Mouse (Mus musculus) embryonic facial prominence, embryonic 10.5 days (tissue): ENCODE data around the gene Rbfox1. TPM values are rescaled to one million over a fixed set of nuclear protein-coding genes. Genes with fewer than 3 reads are reported as not detected.

Experiments used
- DNase-seq: peaks from one replicate; pipeline ENCODE4 v3.0.0-alpha.2; 2017; ENCODE audit warnings: low spot score
- H3K27ac ChIP-seq: fragments of 300-500 bp; sonication (generic); replicated peaks from 2 replicates; pipeline ENCODE4 v1.5.1; 2016; ENCODE audit warnings: mild to moderate bottlenecking
- H3K27me3 ChIP-seq: fragments of 300-500 bp; sonication (generic); replicated peaks from 2 replicates; pipeline ENCODE4 v1.6.1; 2016; ENCODE audit warnings: low read depth, mild to moderate bottlenecking; ENCODE audit not compliant: poor library complexity, severe bottlenecking
- H3K36me3 ChIP-seq: fragments of 300-500 bp; sonication (generic); replicated peaks from 2 replicates; pipeline ENCODE4 v1.6.1; 2016; ENCODE audit warnings: mild to moderate bottlenecking, moderate library complexity
- H3K4me1 ChIP-seq: fragments of 300-500 bp; sonication (generic); 2 replicates; pipeline ENCODE4 v1.6.1; 2016
- H3K4me3 ChIP-seq: fragments of 300-500 bp; sonication (generic); 2 replicates; pipeline ENCODE4 v1.5.1; 2016; ENCODE audit warnings: mild to moderate bottlenecking, moderate library complexity
- H3K9me3 ChIP-seq: fragments of 300-500 bp; sonication (generic); 2 replicates; pipeline ENCODE4 v1.6.1; 2016; ENCODE audit warnings: mild to moderate bottlenecking
- WGBS: fragments of 180-500 bp; shearing (Covaris S2); methylation state at CpG from one replicate; pipeline ENCODE4 v1.1.7; 2016; 5-methylcytosine and 5-hydroxymethylcytosine counted together
- polyA plus RNA-seq: library from polyadenylated mRNA; unstranded; fragments of >200 nt; fragmentation: Nextera tagmentation; extraction: Ambion mirVana; gene quantifications from 2 replicates; pipeline ENCODE4 v1.2.1, GENCODE M21; 2016

The Rbfox1 gene
- 2.3 and 2.6 TPM in 2 replicates for polyA plus RNA-seq

DNA sequence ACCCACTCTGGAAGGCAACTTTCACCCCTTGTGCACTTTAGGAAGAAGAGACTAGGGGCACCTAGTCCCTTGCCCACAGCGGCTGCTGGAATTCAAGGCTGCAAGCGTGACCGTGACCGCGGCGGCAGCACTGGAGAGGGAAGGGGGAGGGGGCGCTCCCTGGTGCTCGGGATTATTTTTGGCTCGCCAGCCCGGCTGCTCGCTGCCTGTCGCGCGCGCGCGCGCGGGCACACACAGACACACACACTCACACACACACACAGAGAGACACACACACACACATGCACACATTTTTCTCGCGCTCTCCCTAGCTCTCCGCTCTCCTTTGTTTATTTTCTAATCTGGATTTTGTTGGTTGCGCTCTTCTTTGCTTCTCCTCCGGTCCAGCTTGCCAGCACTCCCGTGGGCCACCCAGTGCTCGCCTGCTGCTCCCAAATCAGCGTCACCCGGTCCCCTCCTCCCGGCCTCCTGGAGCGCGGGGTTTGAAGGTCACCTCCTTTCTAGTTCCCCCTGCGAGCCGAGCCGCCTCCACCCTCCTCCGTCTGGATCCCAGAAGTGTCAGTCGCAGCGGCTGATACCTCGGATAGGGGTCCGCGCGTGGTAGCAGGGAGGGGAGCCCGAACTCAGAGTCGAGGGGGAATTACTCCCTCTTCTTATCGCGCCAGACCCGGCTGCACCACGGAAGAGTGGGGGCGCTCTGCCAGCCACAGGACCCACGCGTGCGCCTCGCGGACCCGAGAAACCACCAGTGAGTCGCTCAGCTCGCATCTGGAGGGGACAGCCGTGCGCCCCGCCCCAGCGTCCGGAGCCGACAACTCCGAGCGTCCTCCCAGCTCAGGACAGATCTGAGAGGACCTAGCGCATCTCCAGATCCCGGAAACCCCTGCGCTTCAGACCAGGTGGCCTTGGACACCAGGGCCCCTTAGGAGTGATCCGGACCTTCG is at the start of gene Rbfox1:
Gene Rbfox1 (plus strand): TSS at position 610 of the 944 bp plus-strand sequence.
- WGBS, result under 1% methylated on average over 69 of the region's 69 CpGs
- no peaks in the 10 kb centered on the region for H3K36me3 ChIP-seq
- H3K4me3 ChIP-seq, result peak within 1 kb of the TSS; percentile 55
- peaks cover 49% of the 10 kb centered on the region for H3K27me3 ChIP-seq
- DNase-seq, result peak; percentile 38
- H3K27ac ChIP-seq, result no peak within 1 kb of the TSS
- no peaks in the 10 kb centered on the region for H3K9me3 ChIP-seq
- peaks cover 11% of the 10 kb centered on the region for H3K4me1 ChIP-seq

- H3K4me1 ChIP-seq, result no peaks in the 10 kb centered on the region
- H3K4me3 ChIP-seq, result no peak overlapping the region
- DNase-seq, result no peak
- H3K27me3 ChIP-seq, result no peaks in the 10 kb centered on the region
- no peak overlapping the region for H3K27ac ChIP-seq
- no peaks in the 10 kb centered on the region for H3K36me3 ChIP-seq
- 92% methylated on average over 2 of the region's 2 CpGs for WGBS
- H3K9me3 ChIP-seq, result no peaks in the 10 kb centered on the region
Measured at GRCm38 (mm10) chr16:5836744-5837143, 48.4 kb upstream of the Rbfox1 start.

DNA sequence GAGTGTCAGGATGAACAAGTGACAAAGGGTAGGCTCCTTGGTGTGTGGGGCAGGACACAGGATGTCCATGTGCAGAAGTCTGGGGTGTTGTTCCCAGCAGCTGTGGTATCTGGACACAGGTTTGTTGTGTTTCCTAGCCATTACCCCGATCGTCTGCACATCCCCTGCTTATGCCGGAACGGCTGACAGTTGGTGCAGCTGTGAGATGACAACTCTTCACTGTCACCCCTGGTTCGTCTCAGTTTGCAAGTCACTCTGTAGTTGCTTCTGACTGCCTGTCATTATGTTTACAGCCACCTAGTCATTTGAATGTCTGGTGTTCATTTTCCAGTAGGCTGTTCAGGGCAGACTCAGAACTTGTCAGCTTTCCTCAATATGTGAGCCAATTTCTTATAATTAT is 44.0 kb upstream of the Rbfox1 start:
- no peaks in the 10 kb centered on the region for H3K36me3 ChIP-seq
- no peaks in the 10 kb centered on the region for H3K9me3 ChIP-seq
- no peak overlapping the region for H3K4me3 ChIP-seq
- no peaks in the 10 kb centered on the region for H3K27me3 ChIP-seq
- DNase-seq, result no peak
- H3K4me1 ChIP-seq, result 0 out of 2 replicates have a peak, but pooled peaks cover 3% of the 10 kb centered on the region
- no peak overlapping the region for H3K27ac ChIP-seq
- 79% methylated on average over 5 of the region's 5 CpGs for WGBS

DNA sequence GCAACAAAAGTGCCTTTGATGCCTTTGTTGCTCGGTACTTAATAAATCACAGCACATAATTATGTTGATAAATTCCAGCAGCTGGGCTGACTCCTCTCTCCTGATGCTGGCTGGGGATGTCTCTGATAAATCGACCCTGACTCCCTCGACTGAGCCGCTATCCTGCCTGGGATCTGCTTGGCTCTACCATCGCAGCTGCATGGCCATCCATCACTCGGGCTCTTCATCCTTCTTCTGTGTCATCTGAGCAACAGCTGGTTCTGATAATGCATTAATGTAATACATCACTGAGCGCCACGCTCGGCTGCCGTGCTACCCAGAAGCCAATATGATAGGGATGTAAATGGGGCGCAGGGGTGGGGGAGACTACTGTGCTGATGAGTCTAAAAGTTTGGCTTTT is 39.5 kb upstream of the Rbfox1 start:
- Histone ChIP-seq H3K4me3 (no peak overlapping the region), H3K27me3 (no peaks in the 10 kb centered on the region), H3K9me3 (no peaks in the 10 kb centered on the region), H3K27ac (no peak overlapping the region), H3K36me3 (no peaks in the 10 kb centered on the region), H3K4me1 (peaks cover 8% of the 10 kb centered on the region; the same call in 1 of the 2 replicates)
- 72% methylated on average over 11 of the region's 11 CpGs for WGBS
- peak; percentile 17 for DNase-seq

DNA sequence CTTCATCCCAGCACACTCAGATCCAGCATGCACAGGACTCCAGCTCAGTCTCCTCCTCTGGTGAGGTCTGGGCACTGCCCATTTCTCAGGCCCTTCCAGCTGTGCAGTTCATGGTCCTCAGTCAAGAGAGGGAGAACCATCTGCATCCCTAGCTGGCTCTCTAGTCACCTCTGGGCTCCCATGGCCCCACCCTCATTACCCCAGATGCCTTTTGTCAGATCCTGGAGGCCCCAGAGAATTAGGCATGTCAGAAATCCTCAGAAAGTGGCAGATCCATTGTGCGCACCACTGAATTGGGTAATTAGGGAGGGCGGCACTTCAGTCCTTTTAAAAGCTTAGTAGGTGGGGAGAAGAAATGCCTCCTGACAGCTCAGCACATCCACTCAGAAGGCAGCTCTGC is 32.1 kb upstream of the Rbfox1 start:
- H3K36me3 ChIP-seq, result no peaks in the 10 kb centered on the region
- no peak overlapping the region for H3K4me3 ChIP-seq
- H3K9me3 ChIP-seq, result peaks cover 5% of the 10 kb centered on the region; the same call in 1 of the 2 replicates
- WGBS, result 68% methylated on average over 2 of the region's 2 CpGs
- peak; percentile 14 for DNase-seq
- 0 out of 2 replicates have a peak, but pooled peaks cover 6% of the 10 kb centered on the region for H3K4me1 ChIP-seq
- H3K27me3 ChIP-seq, result no peaks in the 10 kb centered on the region
- no peak overlapping the region for H3K27ac ChIP-seq

DNA sequence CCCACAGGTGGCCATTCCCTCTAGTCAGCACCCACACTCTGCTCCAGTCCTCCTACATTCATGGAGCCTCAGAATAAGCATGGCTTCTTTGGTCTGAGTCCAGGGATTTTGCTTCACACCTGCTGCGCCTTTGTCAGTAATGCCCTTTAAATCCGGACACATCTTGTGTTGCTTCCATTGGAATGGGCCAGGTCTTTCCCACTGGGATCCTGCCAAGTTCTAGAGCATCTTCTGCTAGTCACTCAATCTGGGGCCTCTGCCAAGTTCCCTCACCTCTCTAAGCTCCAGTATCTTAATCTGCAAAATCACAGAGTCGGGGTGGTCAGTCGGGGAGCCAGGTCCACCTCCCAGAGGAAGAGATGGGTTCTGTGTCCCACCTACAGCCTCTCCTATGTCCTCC is 20.8 kb upstream of the Rbfox1 start:
- Histone ChIP-seq H3K4me1 (no peaks in the 10 kb centered on the region), H3K27me3 (no peaks in the 10 kb centered on the region), H3K27ac (no peak overlapping the region), H3K9me3 (no peaks in the 10 kb centered on the region), H3K36me3 (no peaks in the 10 kb centered on the region), H3K4me3 (no peak overlapping the region)
- no peak for DNase-seq
- WGBS, result 89% methylated on average over 4 of the region's 4 CpGs

DNA sequence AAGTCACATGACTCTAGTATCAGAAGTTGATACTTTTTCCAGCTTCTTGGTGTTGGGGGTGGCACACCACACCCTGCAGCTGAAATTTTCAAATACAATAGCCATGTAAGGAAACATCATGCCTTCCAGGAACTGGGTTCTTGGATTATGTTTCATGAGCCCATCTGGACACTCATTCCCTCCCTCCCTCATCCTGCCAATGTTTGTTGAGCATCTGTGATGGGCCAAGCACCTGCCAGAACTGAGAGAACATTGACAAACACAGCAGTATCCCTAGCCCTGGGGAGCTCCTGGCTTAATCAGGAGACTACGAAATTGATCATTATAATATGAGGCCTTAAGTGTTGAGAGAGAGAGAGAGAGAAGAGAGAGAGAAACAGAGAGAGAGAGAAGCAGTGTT is 18.2 kb upstream of the Rbfox1 start:
- Histone ChIP-seq H3K4me1 (no peaks in the 10 kb centered on the region), H3K36me3 (no peaks in the 10 kb centered on the region), H3K9me3 (no peaks in the 10 kb centered on the region), H3K4me3 (no peak overlapping the region), H3K27me3 (no peaks in the 10 kb centered on the region), H3K27ac (no peak overlapping the region)
- 85% methylated on average over 1 of the region's 1 CpGs for WGBS
- DNase-seq, result no peak

DNA sequence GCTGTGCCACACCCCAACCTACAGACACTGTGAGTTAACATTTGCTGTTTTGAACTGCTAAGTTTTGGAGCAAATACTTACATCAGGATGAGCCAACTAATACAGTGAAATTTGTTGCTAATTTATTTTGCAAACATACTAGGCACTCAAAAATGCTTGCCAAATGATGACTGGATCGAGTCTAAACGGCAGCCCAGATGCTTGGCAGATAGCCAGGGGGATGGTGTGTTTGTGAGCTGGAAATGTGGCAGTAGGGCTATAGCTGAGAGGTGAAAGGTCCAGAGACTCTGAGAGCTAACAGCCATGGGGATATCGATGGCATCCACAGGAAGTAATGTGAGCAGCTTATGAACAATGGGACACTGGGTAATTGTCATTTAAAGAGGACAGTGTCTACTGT is 14.8 kb upstream of the Rbfox1 start:
- H3K4me1 ChIP-seq, result no peaks in the 10 kb centered on the region
- 79% methylated on average over 3 of the region's 3 CpGs for WGBS
- H3K36me3 ChIP-seq, result no peaks in the 10 kb centered on the region
- no peaks in the 10 kb centered on the region for H3K9me3 ChIP-seq
- H3K4me3 ChIP-seq, result no peak overlapping the region
- no peaks in the 10 kb centered on the region for H3K27me3 ChIP-seq
- DNase-seq, result no peak
- no peak overlapping the region for H3K27ac ChIP-seq

DNA sequence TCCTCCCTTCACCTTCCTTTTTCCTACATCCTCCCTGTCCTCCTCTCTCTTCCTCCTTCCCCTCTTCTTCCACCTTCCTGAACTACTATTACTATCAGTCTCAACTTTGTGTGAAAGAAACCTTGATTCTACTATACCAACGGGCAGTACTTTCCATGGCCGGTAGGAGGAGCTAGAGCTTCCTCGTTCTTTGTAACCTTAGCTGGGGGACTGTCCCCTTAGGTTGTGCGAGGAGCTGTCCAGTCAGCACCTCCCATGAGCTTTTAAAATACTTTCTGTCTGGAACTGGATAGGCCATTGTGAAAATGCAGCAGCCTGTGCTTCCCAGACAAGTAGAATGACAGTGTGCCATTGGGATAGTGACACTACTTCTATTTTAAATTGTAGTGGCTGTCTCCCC is 3.3 kb upstream of the Rbfox1 start:
- peak; percentile 84 for DNase-seq
- Histone ChIP-seq H3K27ac (no peak overlapping the region), H3K4me3 (no peak overlapping the region), H3K4me1 (peaks cover 11% of the 10 kb centered on the region), H3K9me3 (no peaks in the 10 kb centered on the region), H3K27me3 (peaks cover 37% of the 10 kb centered on the region), H3K36me3 (no peaks in the 10 kb centered on the region)
- WGBS, result 0% methylated on average over 4 of the region's 4 CpGs

- Histone ChIP-seq H3K9me3 (no peaks in the 10 kb centered on the region), H3K36me3 (no peaks in the 10 kb centered on the region), H3K27me3 (peaks cover 49% of the 10 kb centered on the region), H3K4me1 (peaks cover 11% of the 10 kb centered on the region), H3K27ac (no peak overlapping the region), H3K4me3 (peak overlapping the region; percentile 55)
- 5% methylated on average over 15 of the region's 15 CpGs for WGBS
- no peak for DNase-seq
Measured at GRCm38 (mm10) chr16:5885690-5886050, 515 bp downstream of the Rbfox1 start.

DNA sequence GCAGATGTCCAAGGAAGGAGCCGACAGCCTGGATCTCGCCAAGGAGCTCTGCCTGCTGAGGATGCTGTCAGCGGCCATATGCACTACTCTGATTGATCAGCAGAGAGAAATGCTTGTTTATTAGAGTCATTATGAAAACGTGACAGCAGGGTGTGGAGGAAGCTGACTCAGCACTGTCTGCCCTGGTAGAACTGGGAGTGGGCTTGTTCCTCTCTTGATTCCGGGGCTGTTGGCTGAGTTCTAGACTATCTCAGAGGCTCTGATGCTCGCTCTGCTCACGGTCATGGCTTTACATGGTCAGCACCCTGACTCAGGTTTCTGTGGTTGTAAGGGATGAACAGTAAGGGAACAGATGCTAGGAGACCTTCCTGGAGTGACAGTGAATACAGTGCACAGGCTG is 10.4 kb downstream of the Rbfox1 start:
- Histone ChIP-seq H3K4me1 (no peaks in the 10 kb centered on the region), H3K36me3 (no peaks in the 10 kb centered on the region), H3K27me3 (no peaks in the 10 kb centered on the region), H3K4me3 (no peak overlapping the region), H3K9me3 (no peaks in the 10 kb centered on the region), H3K27ac (no peak overlapping the region)
- WGBS, result 82% methylated on average over 7 of the region's 7 CpGs
- no peak for DNase-seq

DNA sequence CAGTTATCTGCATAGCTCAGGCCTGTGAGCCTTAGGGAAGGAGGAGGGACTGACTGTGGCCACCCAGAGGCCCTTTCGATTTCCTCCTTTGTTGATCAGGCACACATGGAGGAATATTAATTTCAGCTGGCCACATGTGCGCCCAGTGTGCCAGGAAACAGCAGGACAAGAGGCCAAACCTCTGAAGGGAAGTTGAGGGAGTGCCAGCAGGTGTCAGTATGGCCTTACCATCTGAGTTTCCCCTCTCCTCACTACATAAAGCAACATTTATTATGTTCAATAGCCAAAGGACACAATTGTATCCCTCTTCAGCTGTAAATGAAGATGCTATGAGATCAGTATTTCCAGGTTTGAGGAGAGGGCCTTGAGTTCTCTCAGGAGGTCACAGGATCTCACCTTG is 13.2 kb downstream of the Rbfox1 start:
- no peaks in the 10 kb centered on the region for H3K36me3 ChIP-seq
- no peak overlapping the region for H3K27ac ChIP-seq
- H3K27me3 ChIP-seq, result no peaks in the 10 kb centered on the region
- DNase-seq, result no peak
- WGBS, result 35% methylated on average over 2 of the region's 2 CpGs
- H3K9me3 ChIP-seq, result no peaks in the 10 kb centered on the region
- no peak overlapping the region for H3K4me3 ChIP-seq
- no peaks in the 10 kb centered on the region for H3K4me1 ChIP-seq

DNA sequence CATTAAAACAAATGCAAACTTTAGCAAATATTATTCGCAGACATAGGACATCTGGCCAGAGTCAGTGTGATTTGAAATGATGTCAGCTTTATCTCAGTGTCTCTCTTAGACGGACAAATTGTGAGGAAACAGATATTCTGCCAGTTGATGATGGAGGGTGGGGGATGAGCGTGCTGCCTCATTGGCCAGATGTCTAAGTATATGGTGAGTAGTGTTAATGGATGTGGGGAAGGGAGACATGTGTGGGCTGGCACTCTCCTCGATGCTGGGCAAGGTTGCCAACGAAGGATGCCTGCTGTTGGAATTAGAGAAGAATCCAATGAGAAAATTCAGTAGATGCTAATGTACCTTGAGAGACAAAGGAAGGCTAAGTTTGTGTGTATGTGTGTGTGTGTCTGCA is 25.6 kb downstream of the Rbfox1 start:
- DNase-seq, result no peak
- Histone ChIP-seq H3K36me3 (no peaks in the 10 kb centered on the region), H3K27me3 (no peaks in the 10 kb centered on the region), H3K4me1 (no peaks in the 10 kb centered on the region), H3K4me3 (no peak overlapping the region), H3K9me3 (no peaks in the 10 kb centered on the region), H3K27ac (no peak overlapping the region)
- 85% methylated on average over 5 of the region's 5 CpGs for WGBS
